ENCODE assay signal across 9 mouse cellular contexts in genomic region chr8:126829376-126830241, GRCm38 (mm10).
DNase-seq lines count a peak whose midpoint lies in the region; ATAC-seq and TF ChIP-seq lines count a peak whose summit lies in the region.
"Had no signal": no experiment of that assay in that cellular context is flagged by ENCODE, and none has a peak within 500 bp of the region (broad histone marks: within the 10 kb centered on the region; RNA-seq: fewer than 3 reads in every experiment).

No protein-coding gene starts in this region.

- no peaks in the 10 kb centered on the region for H3K9me3 ChIP-seq in heart, postnatal 0 days (replicated peaks; ENCODE audit: control insufficient read depth, low read length)
- no peaks in the 10 kb centered on the region for H3K9me3 ChIP-seq in stomach, postnatal 0 days (ENCODE audit: control insufficient read depth, low read length)

- no peak for ATAC-seq in heart, postnatal 0 days (ENCODE audit: insufficient read depth, low read depth)
- ATAC-seq in stomach, postnatal 0 days (ENCODE audit: low FRiP score, low TSS enrichment), result peak; percentile 88
- ATAC-seq: forebrain, postnatal 0 days had no signal

- TF ChIP-seq EP300 in heart, postnatal 0 days (IDR thresholded peaks at IDR 0.05; ENCODE audit: low read depth), result peak; percentile 57; the same call in 1 of the 2 replicates
- no peak for TF ChIP-seq EP300 in stomach, postnatal 0 days (optimal IDR thresholded peaks at IDR 0.05)

- DNase-seq in spleen, adult 2 months (ENCODE audit: low read depth in 1 of 2, low spot score in 2 of 2), result no peak
- DNase-seq in spleen, adult 12 weeks (ENCODE audit: low spot score), result no peak
- peak; percentile 57 for DNase-seq in heart, postnatal 0 days (ENCODE audit: low spot score)
- peak; percentile 100 for DNase-seq in liver, adult 2 months (ENCODE audit: extremely low read depth, low read depth, low spot score)
- DNase-seq in stomach, postnatal 0 days (ENCODE audit: low spot score), result peak; percentile 95
- no peak for DNase-seq in cerebellum, adult 11-12 months
- no peak for DNase-seq in spleen, postnatal 10 days (ENCODE audit: low spot score in 2 of 2)
- DNase-seq in thymus, postnatal 4 days, result no peak
- DNase-seq: forebrain, postnatal 0 days had no signal

- whole genome bisulfite sequencing in spleen, adult 2 months, result 62% methylated on average over 17 of the region's 17 CpGs
- 44% methylated on average over 17 of the region's 17 CpGs for WGBS in heart, postnatal 0 days
- 9% methylated on average over 17 of the region's 17 CpGs for WGBS in liver, adult 2 months
- 52% methylated on average over 17 of the region's 17 CpGs for WGBS in stomach, postnatal 0 days

- TF ChIP-seq POLR2A in spleen, adult 2 months (IDR thresholded peaks at IDR 0.05; ENCODE audit: low read depth, low read length), result no peak
- TF ChIP-seq POLR2A in liver, adult 2 months (IDR thresholded peaks at IDR 0.05; ENCODE audit: extremely low read depth, insufficient read depth, low read length), result 0 out of 2 replicates have a peak, but pooled peaks have one; percentile 10

- H3K4me3 ChIP-seq in spleen, adult 2 months (ENCODE audit: extremely low read depth, insufficient read depth, insufficient read length), result no peak overlapping the region
- no peak overlapping the region for H3K4me3 ChIP-seq in heart, postnatal 0 days (ENCODE audit: low read depth, low read length)
- no peak overlapping the region for H3K4me3 ChIP-seq in liver, adult 2 months (ENCODE audit: insufficient read depth, low read depth, low read length)
- H3K4me3 ChIP-seq in stomach, postnatal 0 days (ENCODE audit: low read depth, low read length), result no peak overlapping the region

- peak overlapping the region; percentile 52 for H3K27ac ChIP-seq in spleen, adult 2 months (ENCODE audit: insufficient read depth, low read length)
- peak overlapping the region; percentile 11; the same call in 1 of the 2 replicates for H3K27ac ChIP-seq in heart, postnatal 0 days (ENCODE audit: low read depth)
- H3K27ac ChIP-seq in liver, adult 2 months (replicated peaks; ENCODE audit: insufficient read depth, low read depth, low read length), result peak overlapping the region; percentile 83
- peak overlapping the region; percentile 82 for H3K27ac ChIP-seq in stomach, postnatal 0 days (replicated peaks)

- H3K27me3 ChIP-seq in spleen, adult 2 months (ENCODE audit: control insufficient read depth, insufficient read depth, low read length), result no peaks in the 10 kb centered on the region
- H3K27me3 ChIP-seq in heart, postnatal 0 days (ENCODE audit: control insufficient read depth, insufficient read depth, low read length), result no peaks in the 10 kb centered on the region
- no peaks in the 10 kb centered on the region for H3K27me3 ChIP-seq in liver, adult 2 months (ENCODE audit: control insufficient read depth, insufficient read depth, low read length)
- no peaks in the 10 kb centered on the region for H3K27me3 ChIP-seq in stomach, postnatal 0 days (ENCODE audit: control insufficient read depth, insufficient read depth, low read length)

- no peaks in the 10 kb centered on the region for H3K79me2 ChIP-seq in liver, adult 2 months (ENCODE audit: control insufficient read depth, insufficient read depth, low read length)

- TF ChIP-seq CTCF in spleen, adult 2 months (IDR thresholded peaks at IDR 0.05; ENCODE audit: extremely low read depth, insufficient read depth, insufficient read length, insufficient replicate concordance), result no peak
- no peak for TF ChIP-seq CTCF in heart, postnatal 0 days (IDR thresholded peaks at IDR 0.05; ENCODE audit: low read depth)
- no peak for TF ChIP-seq CTCF in liver, adult 2 months (IDR thresholded peaks at IDR 0.05; ENCODE audit: low read depth, low read length)
- no peak for TF ChIP-seq CTCF in stomach, postnatal 0 days (IDR thresholded peaks at IDR 0.05; ENCODE audit: low read depth)

- H3K36me3 ChIP-seq in spleen, adult 2 months (ENCODE audit: control insufficient read depth, insufficient read depth, low read length), result no peaks in the 10 kb centered on the region
- H3K36me3 ChIP-seq in heart, postnatal 0 days (replicated peaks; ENCODE audit: control insufficient read depth, insufficient read depth, low read length), result no peaks in the 10 kb centered on the region
- no peaks in the 10 kb centered on the region for H3K36me3 ChIP-seq in liver, adult 2 months (ENCODE audit: control insufficient read depth, insufficient read depth, low read length)
- no peaks in the 10 kb centered on the region for H3K36me3 ChIP-seq in stomach, postnatal 0 days (ENCODE audit: control insufficient read depth, insufficient read depth, low read length)

- H3K4me2 ChIP-seq in heart, postnatal 0 days (ENCODE audit: low read depth, low read length), result no peak overlapping the region
- H3K4me2 ChIP-seq in stomach, postnatal 0 days (replicated peaks; ENCODE audit: low read depth), result no peak overlapping the region

- peaks cover 72% of the 10 kb centered on the region for H3K4me1 ChIP-seq in spleen, adult 2 months (ENCODE audit: control insufficient read depth, insufficient read depth, insufficient read length)
- peaks cover 68% of the 10 kb centered on the region for H3K4me1 ChIP-seq in heart, postnatal 0 days (ENCODE audit: control insufficient read depth, insufficient read depth)
- peaks cover 57% of the 10 kb centered on the region for H3K4me1 ChIP-seq in liver, adult 2 months (ENCODE audit: control insufficient read depth, insufficient read depth, low read length)
- peaks cover 24% of the 10 kb centered on the region for H3K4me1 ChIP-seq in stomach, postnatal 0 days (replicated peaks; ENCODE audit: control insufficient read depth, insufficient read depth)

- H3K9ac ChIP-seq in heart, postnatal 0 days (replicated peaks; ENCODE audit: low read depth, low read length), result no peak overlapping the region
- 0 out of 2 replicates have a peak overlapping the region, but pooled peaks have one; percentile 6 for H3K9ac ChIP-seq in liver, adult 2 months (ENCODE audit: low read depth, low read length)
- no peak overlapping the region for H3K9ac ChIP-seq in stomach, postnatal 0 days (ENCODE audit: low read length)
- H3K9ac ChIP-seq: forebrain, postnatal 0 days had no signal

Comparison
In these comparisons a context has a peak if more than half of its experiments do, and no peak if none do; other contexts are left out.
1. DNase-seq: peak in heart, postnatal 0 days (single experiment), liver, adult 2 months (single experiment) and stomach, postnatal 0 days (single experiment); none in spleen, adult 2 months (0 of 2), spleen, adult 12 weeks (single experiment), cerebellum, adult 11-12 months (single experiment), spleen, postnatal 10 days (0 of 2) and thymus, postnatal 4 days (single experiment).
2. H3K27ac ChIP-seq: peak in every context shown above with its lines; median percentile 83 in liver, adult 2 months; 82 in stomach, postnatal 0 days; 52 in spleen, adult 2 months; 11 in heart, postnatal 0 days.